Mouse (Mus musculus) hindbrain, embryonic 14.5 days (tissue): Measurements from ENCODE around the gene Tigd3. TPM values are rescaled to one million over a fixed set of nuclear protein-coding genes. Genes with fewer than 3 reads are reported as not detected.
A peak's percentile ranks its signal among the peaks of the same experiment; 100 is the strongest.

Source experiments
- ATAC-seq: fragments of 200-750 bp; cut with Nextera tagmentation; 2 replicates; pipeline ENCODE4 v1.8.0; 2017; ENCODE audit warnings: moderate number of reproducible peaks, mild to moderate bottlenecking, moderate TSS enrichment, moderate library complexity; ENCODE audit not compliant: low FRiP score
- DNase-seq: peaks from one replicate; pipeline ENCODE4 v3.0.0-alpha.2; 2015; ENCODE audit warnings: low spot score
- H3K27ac ChIP-seq: fragments of 300-500 bp; sonication (generic); 2 replicates; pipeline ENCODE4 v1.5.1; 2014; ENCODE audit warnings: mild to moderate bottlenecking, moderate library complexity
- H3K27me3 ChIP-seq: fragments of 300-500 bp; sonication (generic); 2 replicates; pipeline ENCODE4 v1.6.1; 2014; ENCODE audit warnings: mild to moderate bottlenecking, low read length, mixed read lengths; ENCODE audit not compliant: control insufficient read depth, insufficient read depth
- H3K36me3 ChIP-seq: fragments of 300-500 bp; sonication (generic); replicated peaks from 2 replicates; pipeline ENCODE4 v1.6.1; 2014; ENCODE audit not compliant: control insufficient read depth, insufficient read depth
- H3K4me1 ChIP-seq: fragments of 300-500 bp; sonication (generic); replicated peaks from 2 replicates; pipeline ENCODE4 v1.6.1; 2014; ENCODE audit warnings: antibody characterized with exemption, low read length, mixed read lengths; ENCODE audit not compliant: control insufficient read depth, insufficient read depth
- H3K4me2 ChIP-seq: fragments of 300-500 bp; sonication (generic); replicated peaks from 2 replicates; pipeline ENCODE4 v1.6.1; 2014; ENCODE audit warnings: mild to moderate bottlenecking, moderate library complexity
- H3K4me3 ChIP-seq: fragments of 300-500 bp; sonication (generic); replicated peaks from 2 replicates; pipeline ENCODE4 v1.5.1; 2014; ENCODE audit warnings: mild to moderate bottlenecking, low read length
- H3K9ac ChIP-seq: fragments of 300-500 bp; sonication (generic); 2 replicates; pipeline ENCODE4 v1.6.1; 2014
- H3K9me3 ChIP-seq: fragments of 300-500 bp; sonication (generic); 2 replicates; pipeline ENCODE4 v1.6.1; 2016; ENCODE audit warnings: low read length; ENCODE audit not compliant: control insufficient read depth
- WGBS: fragments of 180-500 bp; shearing (Covaris S2); extraction: QIAGEN DNeasy Blood & Tissue Kit; methylation state at CpG from one replicate; pipeline ENCODE4 v1.1.7; 2014; 5-methylcytosine and 5-hydroxymethylcytosine counted together
- polyA plus RNA-seq: library from polyadenylated mRNA; unstranded; fragments of >200 nt; fragmentation: Nextera tagmentation; extraction: Ambion mirVana; gene quantifications from 2 replicates; pipeline ENCODE4 v1.2.1, GENCODE M21; 2014

Tigd3 gene
- polyA plus RNA-seq, 1 experiment from 2014 or later, result 9.4 TPM

GRCm38 (mm10) chr19:5872528-5872927 is 21.4 kb downstream of the Tigd3 start:
- Histone ChIP-seq H3K4me2 (no peak overlapping the region), H3K4me3 (no peak overlapping the region), H3K27ac (no peak overlapping the region), H3K36me3 (peaks cover 29% of the 10 kb centered on the region), H3K27me3 (no peaks in the 10 kb centered on the region), H3K4me1 (peaks cover 25% of the 10 kb centered on the region; the same call in 1 of the 2 replicates), H3K9ac (no peak overlapping the region), H3K9me3 (no peaks in the 10 kb centered on the region)
- DNase-seq, result no peak
- WGBS, result 91% methylated on average over 4 of the region's 4 CpGs
- ATAC-seq, result no peak

DNA sequence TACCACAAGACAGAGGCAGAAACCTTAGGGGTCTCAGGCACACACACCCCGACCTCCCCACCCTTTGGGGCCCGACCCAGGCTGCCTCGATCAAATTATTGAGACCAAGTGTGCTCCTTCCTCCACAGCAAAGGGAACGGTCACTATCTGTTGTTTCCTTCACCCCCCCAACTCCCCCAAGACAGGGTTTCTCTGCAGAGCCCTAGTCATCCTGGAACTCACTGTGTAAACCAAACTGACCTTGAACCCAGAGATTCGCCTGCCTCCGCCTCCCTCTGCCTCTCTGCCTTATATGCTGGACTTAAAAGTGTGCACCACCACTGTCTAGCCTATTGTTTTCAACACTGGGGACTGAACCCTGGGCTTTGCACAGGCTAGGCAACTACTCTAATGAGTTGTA is 22.3 kb downstream of the Tigd3 start:
- H3K9ac ChIP-seq, result 0 out of 2 replicates have a peak overlapping the region, but pooled peaks have one; percentile 8
- H3K4me3 ChIP-seq, result no peak overlapping the region
- peaks cover 25% of the 10 kb centered on the region; the same call in 1 of the 2 replicates for H3K4me1 ChIP-seq
- 63% methylated on average over 6 of the region's 6 CpGs for WGBS
- DNase-seq (no peak), ATAC-seq (no peak)
- H3K27me3 ChIP-seq, result no peaks in the 10 kb centered on the region
- no peak overlapping the region for H3K27ac ChIP-seq
- H3K9me3 ChIP-seq, result no peaks in the 10 kb centered on the region
- no peak overlapping the region for H3K4me2 ChIP-seq
- H3K36me3 ChIP-seq, result peaks cover 31% of the 10 kb centered on the region

GRCm38 (mm10) chr19:5871273-5871672 is 22.7 kb downstream of the Tigd3 start:
- H3K9ac ChIP-seq, result 0 out of 2 replicates have a peak overlapping the region, but pooled peaks have one; percentile 8
- 3% methylated on average over 7 of the region's 7 CpGs for WGBS

DNA sequence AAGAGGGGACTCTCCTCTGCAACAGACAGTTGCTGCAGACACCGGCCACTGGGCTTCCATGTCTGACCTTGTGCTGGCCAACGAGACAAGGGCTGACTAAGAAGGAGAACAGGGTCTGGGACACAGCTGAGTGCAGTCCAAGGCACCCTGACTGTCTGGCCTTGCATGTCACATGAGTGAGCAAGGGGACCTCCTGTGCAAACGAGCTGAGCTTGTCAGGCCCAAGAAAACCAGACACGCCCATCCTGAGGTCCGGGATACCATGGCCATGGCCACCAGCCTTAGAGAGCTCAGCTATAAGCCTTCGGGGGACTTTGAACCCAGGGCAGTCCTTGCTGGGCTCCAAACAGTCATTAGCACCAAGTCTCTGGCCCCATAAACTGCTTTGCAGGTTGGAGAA is 25.9 kb downstream of the Tigd3 start:
- H3K27me3 ChIP-seq, result no peaks in the 10 kb centered on the region
- ATAC-seq (no peak), DNase-seq (no peak)
- H3K27ac ChIP-seq, result no peak overlapping the region
- H3K9ac ChIP-seq, result no peak overlapping the region
- H3K36me3 ChIP-seq, result peaks cover 66% of the 10 kb centered on the region
- WGBS, result 94% methylated on average over 6 of the region's 6 CpGs
- H3K4me3 ChIP-seq, result no peak overlapping the region
- no peak overlapping the region for H3K4me2 ChIP-seq
- no peaks in the 10 kb centered on the region for H3K9me3 ChIP-seq
- peaks cover 7% of the 10 kb centered on the region; the same call in 1 of the 2 replicates for H3K4me1 ChIP-seq

More at GRCm38 (mm10) chr19:5871273-5871672, 22.7 kb downstream of the Tigd3 start:
- no peak for DNase-seq
- 0 out of 2 replicates have a peak, but pooled peaks have one; percentile 21 for ATAC-seq
- Histone ChIP-seq H3K27me3 (no peaks in the 10 kb centered on the region), H3K4me1 (peaks cover 25% of the 10 kb centered on the region; the same call in 1 of the 2 replicates), H3K36me3 (peaks cover 35% of the 10 kb centered on the region), H3K4me2 (peak overlapping the region; percentile 15; the same call in 1 of the 2 replicates), H3K27ac (peak overlapping the region; percentile 47; the same call in 1 of the 2 replicates), H3K9me3 (no peaks in the 10 kb centered on the region), H3K4me3 (no peak overlapping the region)

DNA sequence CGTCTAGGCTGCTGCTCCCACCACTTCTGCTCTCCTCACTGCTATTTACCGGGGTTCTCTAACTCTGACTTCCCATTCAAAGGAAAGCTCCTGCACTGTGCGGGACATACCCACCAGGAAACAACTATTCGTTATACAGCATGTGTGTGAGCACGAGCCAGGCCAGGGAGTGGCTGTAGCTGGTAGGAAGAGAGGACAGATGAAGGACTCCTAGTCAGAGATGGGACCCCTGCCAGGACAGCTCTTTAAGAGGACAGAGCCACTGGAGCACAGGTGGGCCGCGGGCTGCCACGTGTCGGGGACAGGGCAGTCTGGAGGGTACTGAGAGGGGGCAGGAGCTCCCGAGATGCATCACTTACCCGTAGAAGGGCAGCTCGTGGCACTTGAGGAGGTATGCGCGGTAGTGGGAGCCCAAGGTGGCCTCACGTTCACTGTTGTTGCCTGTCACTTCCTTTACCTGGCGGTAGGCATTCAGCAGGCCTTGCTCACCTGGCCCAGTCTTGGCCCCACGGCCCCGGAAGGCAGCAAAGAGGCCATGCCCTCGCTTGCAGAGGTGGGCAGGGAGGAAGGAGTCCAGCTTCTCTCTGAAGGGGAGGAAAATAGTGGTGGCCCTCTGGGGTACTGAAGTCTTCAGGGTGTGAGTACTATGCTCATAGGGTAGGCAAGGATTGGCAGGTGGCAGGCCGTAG is 29.1 kb downstream of the Tigd3 start:
- WGBS, result 94% methylated on average over 20 of the region's 20 CpGs

DNA sequence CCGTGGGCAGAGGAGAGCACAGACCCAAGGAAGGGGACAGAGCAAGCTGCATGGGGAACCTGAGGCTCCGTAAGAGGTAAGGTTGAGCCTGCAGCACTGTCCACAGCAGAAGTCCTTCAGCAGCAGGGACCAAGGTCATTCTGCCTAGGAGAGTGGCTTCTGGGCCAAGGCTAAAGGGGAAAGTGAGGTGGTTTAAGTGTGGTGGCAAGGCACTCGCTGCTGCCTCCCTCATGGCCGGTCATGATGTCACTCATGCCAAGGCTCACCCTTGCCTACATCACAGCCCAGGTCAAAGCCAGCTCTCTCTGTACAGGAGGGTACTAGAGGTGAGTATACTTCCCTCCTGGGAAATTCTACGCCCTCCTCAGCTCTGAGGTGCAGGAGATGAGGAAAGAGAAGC is 30.2 kb downstream of the Tigd3 start:
- H3K27me3 ChIP-seq, result no peaks in the 10 kb centered on the region
- H3K27ac ChIP-seq, result no peak overlapping the region
- DNase-seq (no peak), ATAC-seq (no peak)
- no peak overlapping the region for H3K4me2 ChIP-seq
- peaks cover 85% of the 10 kb centered on the region for H3K36me3 ChIP-seq
- H3K9me3 ChIP-seq, result no peaks in the 10 kb centered on the region
- WGBS, result 97% methylated on average over 5 of the region's 5 CpGs
- H3K4me1 ChIP-seq, result no peaks in the 10 kb centered on the region
- no peak overlapping the region for H3K9ac ChIP-seq
- no peak overlapping the region for H3K4me3 ChIP-seq

More for the DNA sequence above, 29.1 kb downstream of the Tigd3 start:
- no peaks in the 10 kb centered on the region for H3K4me1 ChIP-seq
- no peaks in the 10 kb centered on the region for H3K27me3 ChIP-seq
- no peak overlapping the region for H3K4me2 ChIP-seq
- H3K36me3 ChIP-seq, result peaks cover 85% of the 10 kb centered on the region
- no peak overlapping the region for H3K4me3 ChIP-seq
- DNase-seq (no peak), ATAC-seq (no peak)
- no peak overlapping the region for H3K9ac ChIP-seq
- no peak overlapping the region for H3K27ac ChIP-seq
- H3K9me3 ChIP-seq, result no peaks in the 10 kb centered on the region

DNA sequence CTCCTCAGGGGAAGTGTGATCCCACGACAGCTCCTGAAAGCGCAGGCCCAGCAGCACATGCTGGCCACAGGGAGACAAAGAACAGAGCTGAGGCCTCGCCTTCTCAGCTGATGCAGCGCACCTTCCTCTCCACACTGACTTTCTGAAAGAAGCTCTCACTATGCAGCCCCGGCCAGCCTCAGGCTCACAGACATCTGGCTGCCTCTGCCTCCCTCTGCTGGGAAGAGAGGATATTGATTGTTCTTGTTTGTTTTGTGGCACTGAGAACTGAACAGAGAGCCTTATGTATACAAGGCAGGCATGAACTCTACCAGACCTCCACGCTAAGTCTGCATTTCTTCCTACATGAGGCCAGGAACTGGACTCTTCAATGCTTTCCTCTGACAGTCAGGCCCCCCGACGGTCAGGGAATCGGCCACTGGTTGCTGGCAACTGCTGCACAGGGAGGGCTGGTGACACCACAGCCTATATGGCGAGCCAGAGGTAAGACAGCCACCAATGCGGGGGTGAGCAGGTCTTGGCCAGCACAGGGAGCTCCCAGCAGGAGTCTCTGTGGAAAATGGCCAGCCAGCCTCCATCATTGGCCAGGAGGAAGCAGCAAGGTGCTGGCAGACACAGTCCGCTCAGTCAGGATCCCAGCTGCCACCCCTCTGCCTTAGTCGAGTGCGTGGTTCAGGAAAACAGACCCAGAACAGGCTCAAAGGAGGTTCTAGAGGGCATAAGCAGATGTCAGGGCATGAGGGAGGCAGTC is 31.4 kb downstream of the Tigd3 start:
- ATAC-seq, result no peak
- no peak overlapping the region for H3K27ac ChIP-seq
- no peak overlapping the region for H3K4me2 ChIP-seq
- no peak overlapping the region for H3K9ac ChIP-seq
- no peak for DNase-seq
- 96% methylated on average over 14 of the region's 14 CpGs for WGBS
- H3K4me1 ChIP-seq, result no peaks in the 10 kb centered on the region
- no peaks in the 10 kb centered on the region for H3K27me3 ChIP-seq
- peaks cover 82% of the 10 kb centered on the region for H3K36me3 ChIP-seq
- H3K9me3 ChIP-seq, result no peaks in the 10 kb centered on the region
- H3K4me3 ChIP-seq, result no peak overlapping the region

DNA sequence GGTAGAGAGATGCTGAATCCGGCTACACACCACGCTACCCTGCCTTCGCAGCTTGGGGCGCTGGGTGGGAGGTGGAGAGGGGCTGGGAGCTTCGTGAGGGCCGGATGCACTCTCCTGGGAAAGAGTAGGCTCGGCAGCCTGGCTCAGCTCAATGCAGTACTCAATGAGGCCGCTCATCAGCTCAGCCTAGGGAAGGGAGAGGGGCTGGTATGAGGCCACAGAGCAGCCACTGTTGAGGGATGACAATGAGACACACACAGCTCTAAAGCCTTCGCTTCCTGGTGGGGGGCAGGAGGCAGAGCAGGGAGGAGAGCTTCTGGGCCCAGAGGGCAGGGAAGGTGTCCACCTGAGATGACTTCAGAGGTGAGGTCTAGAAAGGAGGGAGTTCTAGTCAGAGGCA is 37.3 kb downstream of the Tigd3 start:
- ATAC-seq (no peak), DNase-seq (no peak)
- no peak overlapping the region for H3K9ac ChIP-seq
- H3K4me1 ChIP-seq, result no peaks in the 10 kb centered on the region
- H3K4me2 ChIP-seq, result no peak overlapping the region
- H3K4me3 ChIP-seq, result no peak overlapping the region
- H3K27ac ChIP-seq, result no peak overlapping the region
- H3K36me3 ChIP-seq, result peaks cover 62% of the 10 kb centered on the region
- H3K27me3 ChIP-seq, result no peaks in the 10 kb centered on the region
- H3K9me3 ChIP-seq, result no peaks in the 10 kb centered on the region
- WGBS, result 81% methylated on average over 9 of the region's 9 CpGs

DNA sequence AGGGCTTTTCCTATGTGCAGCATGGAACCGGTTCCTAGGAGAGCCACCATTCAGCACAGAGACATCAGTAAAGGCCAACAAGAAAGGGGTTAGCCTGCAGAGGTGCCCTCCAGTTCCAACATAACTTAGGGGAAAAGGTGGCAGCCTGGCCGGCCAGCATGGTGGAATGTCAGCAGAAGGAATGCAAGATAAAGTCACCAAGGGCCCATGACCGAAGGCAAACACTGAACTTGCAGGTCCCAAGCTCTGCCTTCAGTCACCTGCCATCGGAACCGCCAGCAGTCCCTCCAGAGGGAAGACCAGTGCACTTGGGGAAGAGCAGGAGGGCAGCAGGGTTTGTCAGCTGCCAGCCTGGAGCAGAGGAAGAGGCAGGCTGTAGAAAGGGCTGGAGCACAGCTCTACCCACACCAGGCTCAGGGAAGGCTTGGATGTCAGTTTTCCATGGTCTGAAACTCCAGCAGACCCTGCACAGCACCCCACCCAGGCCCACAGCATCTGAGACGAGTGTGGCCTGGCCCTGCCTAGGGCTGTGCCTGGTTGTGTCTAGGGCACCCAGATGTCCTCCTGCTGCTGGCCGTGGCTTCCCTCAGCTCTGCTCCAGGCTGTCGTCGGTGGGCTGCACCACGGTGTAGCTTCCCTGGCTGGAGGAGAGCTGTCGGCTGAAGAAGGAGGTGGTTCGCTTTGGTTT is 41.8 kb downstream of the Tigd3 start:
- no peak overlapping the region for H3K4me2 ChIP-seq
- H3K9ac ChIP-seq, result 0 out of 2 replicates have a peak overlapping the region, but pooled peaks have one; percentile 21
- no peaks in the 10 kb centered on the region for H3K9me3 ChIP-seq
- DNase-seq (no peak), ATAC-seq (no peak)
- WGBS, result 88% methylated on average over 12 of the region's 12 CpGs
- peaks cover 32% of the 10 kb centered on the region for H3K36me3 ChIP-seq
- H3K4me3 ChIP-seq, result no peak overlapping the region
- no peaks in the 10 kb centered on the region for H3K27me3 ChIP-seq
- H3K27ac ChIP-seq, result no peak overlapping the region
- H3K4me1 ChIP-seq, result peaks cover 22% of the 10 kb centered on the region
